Mouse (Mus musculus) kidney, embryonic 14.5 days (tissue): ENCODE data around the gene Ubxn11. TPM values are rescaled to one million over a fixed set of nuclear protein-coding genes. Genes with fewer than 3 reads are reported as not detected.

Experiments used
- ATAC-seq: fragments of 200-750 bp; cut with Nextera tagmentation; 2 replicates; pipeline ENCODE4 v1.8.0; 2017; ENCODE audit warnings: moderate number of reproducible peaks, mild to moderate bottlenecking, moderate TSS enrichment, moderate library complexity; ENCODE audit not compliant: low FRiP score, low TSS enrichment
- H3K27ac ChIP-seq: fragments of 300-500 bp; sonication (generic); 2 replicates; pipeline ENCODE4 v1.5.1; 2014; ENCODE audit warnings: low read depth, mild to moderate bottlenecking, low read length, moderate library complexity, mixed read lengths
- H3K27me3 ChIP-seq: fragments of 300-500 bp; sonication (generic); 2 replicates; pipeline ENCODE4 v1.6.1; 2014; ENCODE audit warnings: mild to moderate bottlenecking, low read length; ENCODE audit not compliant: control insufficient read depth, insufficient read depth
- H3K36me3 ChIP-seq: fragments of 300-500 bp; sonication (generic); 2 replicates; pipeline ENCODE4 v1.6.1; 2014; ENCODE audit warnings: low read length, mixed read lengths; ENCODE audit not compliant: control insufficient read depth, insufficient read depth
- H3K4me1 ChIP-seq: fragments of 300-500 bp; sonication (generic); 2 replicates; pipeline ENCODE4 v1.6.1; 2014; ENCODE audit warnings: low read length, mixed read lengths; ENCODE audit not compliant: control insufficient read depth, insufficient read depth
- H3K4me2 ChIP-seq: fragments of 300-500 bp; sonication (generic); replicated peaks from 2 replicates; pipeline ENCODE4 v1.6.1; 2014; ENCODE audit warnings: low read depth, mild to moderate bottlenecking, low read length
- H3K4me3 ChIP-seq: fragments of 300-500 bp; sonication (generic); 2 replicates; pipeline ENCODE4 v1.5.1; 2014; ENCODE audit warnings: mild to moderate bottlenecking, low read length
- H3K9ac ChIP-seq: fragments of 300-500 bp; sonication (generic); 2 replicates; pipeline ENCODE4 v1.6.1; 2014; ENCODE audit warnings: low read depth, mild to moderate bottlenecking, low read length, moderate library complexity
- H3K9me3 ChIP-seq: fragments of 300-500 bp; sonication (generic); 2 replicates; pipeline ENCODE4 v1.6.1; 2016; ENCODE audit warnings: low read length; ENCODE audit not compliant: control insufficient read depth
- WGBS: fragments of 180-500 bp; shearing (Covaris S2); extraction: QIAGEN DNeasy Blood & Tissue Kit; methylation state at CpG from one replicate; pipeline ENCODE4 v1.1.7; 2014; 5-methylcytosine and 5-hydroxymethylcytosine counted together
- polyA plus RNA-seq: library from polyadenylated mRNA; unstranded; fragments of >200 nt; fragmentation: Nextera tagmentation; extraction: Ambion mirVana; gene quantifications from 2 replicates; pipeline ENCODE4 v1.2.1, GENCODE M21; 2014

The Ubxn11 gene
- polyA plus RNA-seq, 1 experiment from 2014 or later = 9.3 TPM

GRCm38 (mm10) chr4:134112403-134112802, 10.0 kb downstream of the Ubxn11 start:
- Histone ChIP-seq H3K4me2 (no peak overlapping the region), H3K36me3 (no peaks in the 10 kb centered on the region), H3K4me3 (no peak overlapping the region), H3K9ac (no peak overlapping the region), H3K27me3 (no peaks in the 10 kb centered on the region), H3K27ac (no peak overlapping the region), H3K9me3 (no peaks in the 10 kb centered on the region), H3K4me1 (peaks cover 5% of the 10 kb centered on the region; the same call in 1 of the 2 replicates)
- WGBS = 66% methylated on average over 6 of the region's 6 CpGs
- ATAC-seq = no peak

DNA sequence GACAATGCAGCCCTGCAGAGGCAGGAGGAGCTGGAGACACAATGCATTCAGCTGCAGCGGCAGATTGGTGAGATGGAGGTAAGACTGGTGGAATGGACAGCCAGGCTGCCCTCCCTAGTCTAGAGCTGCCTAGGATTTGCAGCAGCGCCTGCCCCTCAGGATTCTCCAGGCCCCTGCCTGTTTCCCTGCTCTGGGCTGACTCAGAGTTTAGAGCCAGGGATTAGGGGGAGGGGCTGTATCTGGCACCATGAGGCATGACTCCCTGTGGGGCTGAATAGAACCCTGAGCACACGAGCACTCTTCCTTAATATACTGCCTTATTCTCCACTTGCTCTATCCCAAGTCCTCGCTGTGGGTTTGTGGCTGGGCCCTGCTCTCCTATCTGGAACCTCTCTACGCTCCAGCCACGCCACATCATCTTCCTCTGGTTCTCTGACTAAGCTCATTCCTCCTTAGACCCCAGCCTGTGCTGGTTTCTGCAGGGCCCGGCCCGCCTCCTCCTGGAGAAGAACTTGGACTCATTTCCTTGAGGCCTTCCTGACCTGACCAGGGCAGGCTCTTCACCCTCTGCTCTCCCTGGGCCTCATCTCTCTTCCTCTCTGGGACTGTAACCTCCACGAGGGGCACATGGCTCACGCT, 11.1 kb downstream of the Ubxn11 start:
- no peak for ATAC-seq
- no peak overlapping the region for H3K27ac ChIP-seq
- no peaks in the 10 kb centered on the region for H3K36me3 ChIP-seq

GRCm38 (mm10) chr4:134114038-134114437, 11.7 kb downstream of the Ubxn11 start:
- no peak for ATAC-seq

More for the DNA sequence above, 11.1 kb downstream of the Ubxn11 start:
- Histone ChIP-seq H3K4me3 (no peak overlapping the region), H3K9me3 (no peaks in the 10 kb centered on the region), H3K4me1 (peaks cover 8% of the 10 kb centered on the region; the same call in 1 of the 2 replicates), H3K27me3 (no peaks in the 10 kb centered on the region), H3K4me2 (no peak overlapping the region), H3K9ac (no peak overlapping the region)
- WGBS = 60% methylated on average over 10 of the region's 10 CpGs

DNA sequence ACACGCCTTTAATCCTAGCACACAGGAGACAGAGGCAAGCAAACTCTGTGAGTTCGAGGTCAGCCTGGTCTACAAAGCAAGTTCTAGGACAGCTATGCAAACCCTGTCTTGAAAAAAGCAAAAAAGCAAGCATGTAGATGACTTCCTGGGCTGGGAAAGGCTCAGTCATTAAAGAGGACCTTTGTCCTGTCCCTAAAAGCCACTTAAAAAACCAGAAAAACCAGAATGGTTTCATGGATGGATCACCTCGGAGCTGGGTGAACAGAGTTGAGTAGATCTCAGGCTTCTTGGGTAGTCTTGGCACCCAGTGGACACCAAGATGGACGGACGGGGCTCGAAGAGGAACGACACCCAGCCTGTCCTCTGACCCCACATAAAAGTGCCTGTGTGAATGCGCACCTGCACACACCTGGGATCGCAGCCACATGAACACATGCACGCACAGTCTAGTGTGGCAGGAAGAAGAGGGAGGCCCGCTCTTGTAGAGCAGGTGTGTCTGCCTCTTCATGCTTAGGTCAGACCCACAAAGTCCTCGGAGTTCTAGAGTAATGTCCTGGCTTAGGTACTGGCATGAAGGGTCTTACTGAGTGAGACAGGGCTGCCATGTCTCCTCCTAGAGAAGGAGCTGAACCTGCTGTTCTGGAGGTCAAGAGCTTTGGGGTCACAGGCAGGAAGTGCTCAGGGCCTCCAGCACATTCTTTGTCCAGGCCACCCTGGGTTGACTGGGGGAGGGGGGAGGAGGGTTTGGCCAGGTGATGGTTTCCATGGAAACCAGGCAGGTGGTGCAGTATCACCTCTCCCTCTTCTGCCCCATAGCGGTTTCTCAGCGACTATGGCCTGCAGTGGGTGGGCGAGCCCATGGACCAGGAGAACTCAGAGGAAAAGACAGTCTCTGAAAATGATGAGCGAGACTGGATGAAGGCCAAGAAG, 13.1 kb downstream of the Ubxn11 start:
- H3K9me3 ChIP-seq = no peaks in the 10 kb centered on the region
- no peak overlapping the region for H3K9ac ChIP-seq
- no peaks in the 10 kb centered on the region for H3K27me3 ChIP-seq
- H3K4me2 ChIP-seq = no peak overlapping the region
- ATAC-seq = no peak
- 0 out of 2 replicates have a peak overlapping the region, but pooled peaks have one; percentile 30 for H3K27ac ChIP-seq
- no peak overlapping the region for H3K4me3 ChIP-seq
- peaks cover 11% of the 10 kb centered on the region; the same call in 1 of the 2 replicates for H3K4me1 ChIP-seq
- 82% methylated on average over 16 of the region's 16 CpGs for WGBS
- no peaks in the 10 kb centered on the region for H3K36me3 ChIP-seq

More at GRCm38 (mm10) chr4:134114038-134114437, 11.7 kb downstream of the Ubxn11 start:
- no peaks in the 10 kb centered on the region for H3K9me3 ChIP-seq
- no peak overlapping the region for H3K4me3 ChIP-seq
- no peaks in the 10 kb centered on the region for H3K27me3 ChIP-seq
- H3K36me3 ChIP-seq = no peaks in the 10 kb centered on the region
- 90% methylated on average over 4 of the region's 4 CpGs for WGBS
- H3K9ac ChIP-seq = no peak overlapping the region
- no peak overlapping the region for H3K27ac ChIP-seq
- H3K4me1 ChIP-seq = peaks cover 11% of the 10 kb centered on the region; the same call in 1 of the 2 replicates
- no peak overlapping the region for H3K4me2 ChIP-seq

- WGBS = 73% methylated on average over 2 of the region's 2 CpGs
- no peaks in the 10 kb centered on the region for H3K9me3 ChIP-seq
- no peak overlapping the region for H3K9ac ChIP-seq
- no peaks in the 10 kb centered on the region for H3K27me3 ChIP-seq
- no peak for ATAC-seq
- H3K27ac ChIP-seq = no peak overlapping the region
- no peaks in the 10 kb centered on the region for H3K36me3 ChIP-seq
- no peak overlapping the region for H3K4me2 ChIP-seq
- H3K4me1 ChIP-seq = peaks cover 11% of the 10 kb centered on the region; the same call in 1 of the 2 replicates
- no peak overlapping the region for H3K4me3 ChIP-seq
These were observed 14.1 kb downstream of the Ubxn11 start for GRCm38 (mm10) chr4:134116501-134116900.

GRCm38 (mm10) chr4:134117012-134117411, 14.6 kb downstream of the Ubxn11 start:
- 76% methylated on average over 8 of the region's 8 CpGs for WGBS
- no peaks in the 10 kb centered on the region for H3K27me3 ChIP-seq
- H3K9me3 ChIP-seq = no peaks in the 10 kb centered on the region
- H3K27ac ChIP-seq = no peak overlapping the region
- ATAC-seq = no peak
- H3K36me3 ChIP-seq = no peaks in the 10 kb centered on the region
- H3K4me3 ChIP-seq = no peak overlapping the region
- peaks cover 11% of the 10 kb centered on the region; the same call in 1 of the 2 replicates for H3K4me1 ChIP-seq
- no peak overlapping the region for H3K9ac ChIP-seq
- no peak overlapping the region for H3K4me2 ChIP-seq

- no peak for ATAC-seq
- Histone ChIP-seq H3K4me2 (no peak overlapping the region), H3K4me1 (peaks cover 15% of the 10 kb centered on the region; the same call in 1 of the 2 replicates), H3K27me3 (no peaks in the 10 kb centered on the region), H3K36me3 (no peaks in the 10 kb centered on the region), H3K9ac (no peak overlapping the region), H3K27ac (no peak overlapping the region), H3K4me3 (no peak overlapping the region), H3K9me3 (no peaks in the 10 kb centered on the region)
- 75% methylated on average over 14 of the region's 14 CpGs for WGBS
These were observed 15.9 kb downstream of the Ubxn11 start for GRCm38 (mm10) chr4:134118126-134118800.

- 0 out of 2 replicates have a peak, but pooled peaks cover 10% of the 10 kb centered on the region for H3K4me1 ChIP-seq
- no peaks in the 10 kb centered on the region for H3K27me3 ChIP-seq
- no peak overlapping the region for H3K9ac ChIP-seq
- no peak overlapping the region for H3K4me3 ChIP-seq
- H3K27ac ChIP-seq = no peak overlapping the region
- WGBS = 68% methylated on average over 5 of the region's 5 CpGs
- no peaks in the 10 kb centered on the region for H3K36me3 ChIP-seq
- H3K9me3 ChIP-seq = no peaks in the 10 kb centered on the region
- H3K4me2 ChIP-seq = no peak overlapping the region
- ATAC-seq = no peak
These were observed 16.7 kb downstream of the Ubxn11 start for GRCm38 (mm10) chr4:134119042-134119441.
